ENCODE assay signal across 15 mouse cellular contexts in the genomic region with DNA sequence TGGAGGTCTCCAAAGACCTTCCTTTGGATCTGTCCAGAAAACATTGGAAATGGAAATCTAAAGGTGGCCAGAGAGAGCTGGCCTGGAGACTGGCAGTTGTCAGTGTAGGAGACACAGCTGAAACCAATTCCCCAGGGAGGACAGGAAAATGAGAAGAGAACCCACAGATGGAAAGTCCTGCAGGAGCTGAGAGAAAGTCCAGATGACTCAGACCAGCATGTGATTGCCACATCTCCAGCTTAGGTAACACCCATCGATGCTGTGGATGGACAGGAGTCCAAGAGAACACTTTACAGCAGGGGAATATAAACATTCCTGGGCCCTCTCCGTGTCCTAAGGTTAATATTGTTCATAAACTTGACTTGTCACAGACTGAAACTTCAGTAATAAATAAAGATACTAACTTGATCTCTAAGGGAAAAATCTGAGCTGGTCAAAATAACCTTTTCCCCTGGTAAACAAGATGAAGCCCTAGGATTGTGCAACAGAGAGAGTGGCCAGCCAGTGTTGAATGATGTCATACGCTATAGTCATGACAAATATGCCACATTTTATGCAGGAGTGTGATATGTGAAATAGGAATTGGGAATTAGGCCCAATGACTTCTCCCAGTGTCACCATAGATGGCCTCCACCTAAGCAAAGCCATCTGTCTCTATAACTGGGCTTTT.
DNase-seq lines count a peak whose midpoint lies in the region; ATAC-seq lines count a peak whose summit lies in the region.
"Had no signal": no experiment of that assay in that cellular context is flagged by ENCODE, and none has a peak within 500 bp of the region (broad histone marks: within the 10 kb centered on the region; RNA-seq: fewer than 3 reads in every experiment).

No protein-coding gene starts in this region.

- peaks cover 10% of the 10 kb centered on the region for H3K4me1 ChIP-seq in liver, embryonic 15.5 days (replicated peaks)
- H3K4me1 ChIP-seq in forebrain, embryonic 10.5 days, result peaks cover 21% of the 10 kb centered on the region

- peak; percentile 69 for ATAC-seq in liver, embryonic 15.5 days (ENCODE audit: insufficient read depth)
- ATAC-seq: forebrain, embryonic 16.5 days; hindbrain, postnatal 0 days had no signal

- no peak overlapping the region for H3K4me3 ChIP-seq in liver, embryonic 15.5 days (replicated peaks)
- no peak overlapping the region for H3K4me3 ChIP-seq in forebrain, embryonic 10.5 days
- H3K4me3 ChIP-seq: midbrain, embryonic 10.5 days; neural tube, embryonic 13.5 days had no signal

- intact Hi-C loops in gastrocnemius, postnatal 36 days (cut with DNase I), result no loop called here

- WGBS in liver, embryonic 15.5 days (ENCODE audit: insufficient replicate concordance), result 41% methylated on average over 3 of the region's 3 CpGs
- WGBS in forebrain, embryonic 10.5 days, result 90% methylated on average over 3 of the region's 3 CpGs

- H3K9me3 ChIP-seq in liver, embryonic 15.5 days (replicated peaks), result no peaks in the 10 kb centered on the region
- no peaks in the 10 kb centered on the region for H3K9me3 ChIP-seq in forebrain, embryonic 10.5 days
- H3K9me3 ChIP-seq: midbrain, embryonic 10.5 days; neural tube, embryonic 13.5 days had no signal

- no peak overlapping the region for H3K4me2 ChIP-seq in liver, embryonic 15.5 days
- H3K4me2 ChIP-seq: neural tube, embryonic 13.5 days had no signal

- DNase-seq in gastrocnemius, postnatal 25 days, result peak; percentile 44
- no peak for DNase-seq in gastrocnemius, postnatal 36 days
- DNase-seq in 3T3-L1 (ENCODE audit: low read depth, low spot score), result peak; percentile 81
- DNase-seq in brain, adult 2 months (ENCODE audit: low read depth, low spot score), result peak; percentile 8
- DNase-seq in layer of hippocampus, adult 8-10 months (ENCODE audit: low spot score in 2 of 2), result no peak
- DNase-seq in cerebellum, postnatal 25 days, result no peak
- DNase-seq in forebrain, embryonic 10.5 days (ENCODE audit: extremely low spot score, low spot score), result no peak
- DNase-seq: kidney, postnatal 10 days; layer of hippocampus, postnatal 36 days; thymus, postnatal 14 days had no signal

- H3K27ac ChIP-seq in liver, embryonic 15.5 days (replicated peaks), result peak overlapping the region; percentile 71
- no peak overlapping the region for H3K27ac ChIP-seq in forebrain, embryonic 10.5 days
- H3K27ac ChIP-seq: hindbrain, postnatal 0 days; midbrain, embryonic 10.5 days; neural tube, embryonic 13.5 days had no signal

- no peaks in the 10 kb centered on the region for H3K36me3 ChIP-seq in liver, embryonic 15.5 days (replicated peaks)
- H3K36me3 ChIP-seq in forebrain, embryonic 10.5 days (replicated peaks), result no peaks in the 10 kb centered on the region
- H3K36me3 ChIP-seq: midbrain, embryonic 10.5 days; neural tube, embryonic 13.5 days had no signal

- no peaks in the 10 kb centered on the region for H3K27me3 ChIP-seq in liver, embryonic 15.5 days
- H3K27me3 ChIP-seq in forebrain, embryonic 10.5 days (ENCODE audit: poor library complexity, severe bottlenecking), result 0 out of 2 replicates have a peak, but pooled peaks cover 5% of the 10 kb centered on the region
- H3K27me3 ChIP-seq: neural tube, embryonic 13.5 days had no signal

- no peak overlapping the region for H3K9ac ChIP-seq in liver, embryonic 15.5 days
- H3K9ac ChIP-seq: neural tube, embryonic 13.5 days had no signal

Comparison
In these comparisons a context has a peak if more than half of its experiments do, and no peak if none do; other contexts are left out.
1. DNase-seq: peak in gastrocnemius, postnatal 25 days (single experiment), 3T3-L1 (single experiment) and brain, adult 2 months (single experiment); none in gastrocnemius, postnatal 36 days (0 of 2), layer of hippocampus, adult 8-10 months (0 of 2), cerebellum, postnatal 25 days (0 of 2) and forebrain, embryonic 10.5 days (single experiment).